Mouse (Mus musculus) left cerebral cortex, postnatal 10 days (tissue): ENCODE measurements around the gene Diras1. TPM values are rescaled to one million over a fixed set of nuclear protein-coding genes. Genes with fewer than 3 reads are reported as not detected.
A peak's percentile ranks its signal among the peaks of the same experiment; 100 is the strongest.

Experiments used
- DNase-seq, 2 experiments: peaks; one replicate each; pipeline ENCODE4 v3.0.0; 2021 to 2022; ENCODE audit warnings: low spot score in 2 of 2, mixed read lengths in 1 of 2; ENCODE audit errors: extremely low spot score in 1 of 2
- intact Hi-C: fragments of 180-260 bp; cut with DNase I; formaldehyde crosslinking; loops from one replicate; pipeline ENCODE4 v1.15.1; 2025
- total RNA-seq, 2 experiments: library from RNA; stranded (reverse); gene quantifications; 2 replicates each; pipeline ENCODE4 v1.2.3; 2021

Gene Diras1
- total RNA-seq, 2 experiments from 2014 or later, result 105 to 120 TPM

DNA sequence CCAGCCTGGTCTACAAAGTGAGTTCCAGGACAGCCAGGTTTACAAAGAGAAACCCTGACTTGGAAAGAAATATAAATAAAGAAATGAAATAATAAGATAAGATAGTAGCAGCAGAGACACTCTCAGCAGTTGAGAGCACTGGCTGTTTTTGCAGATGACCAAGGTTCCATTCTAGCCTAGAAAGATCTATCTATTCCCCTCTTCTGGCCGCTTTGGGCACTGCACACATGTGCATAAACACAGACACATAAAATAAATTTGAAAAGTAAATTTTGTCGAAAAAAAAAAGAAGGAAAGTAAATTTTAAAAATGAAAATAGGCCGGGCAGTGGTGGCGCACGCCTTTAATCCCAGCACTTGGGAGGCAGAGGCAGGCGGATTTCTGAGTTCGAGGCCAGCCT is 10.8 kb upstream of the Diras1 start:
- DNase-seq, result no peak
- intact Hi-C loops, result no loop called here

DNA sequence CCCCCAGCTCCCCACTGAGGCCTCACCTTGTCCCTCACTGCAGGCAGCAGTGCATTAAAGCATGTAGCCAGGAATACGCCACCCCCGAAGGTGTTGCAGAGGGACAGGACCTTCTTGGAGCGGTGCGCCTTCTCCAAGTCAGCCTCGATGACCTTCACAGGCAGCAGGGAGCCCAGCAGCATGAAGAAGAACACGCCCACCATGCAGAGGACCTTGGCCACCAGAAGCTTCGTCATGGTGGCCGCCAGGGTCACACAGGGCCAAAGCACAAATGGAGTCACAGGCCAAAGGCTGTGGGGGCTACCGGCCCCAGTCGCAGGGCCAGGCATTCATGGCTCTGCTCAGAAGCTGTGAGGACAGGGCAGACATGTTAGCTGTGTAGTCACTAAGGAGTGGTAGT is 8.1 kb upstream of the Diras1 start:
- DNase-seq, result no peak
- intact Hi-C loops, result no loop called here

DNA sequence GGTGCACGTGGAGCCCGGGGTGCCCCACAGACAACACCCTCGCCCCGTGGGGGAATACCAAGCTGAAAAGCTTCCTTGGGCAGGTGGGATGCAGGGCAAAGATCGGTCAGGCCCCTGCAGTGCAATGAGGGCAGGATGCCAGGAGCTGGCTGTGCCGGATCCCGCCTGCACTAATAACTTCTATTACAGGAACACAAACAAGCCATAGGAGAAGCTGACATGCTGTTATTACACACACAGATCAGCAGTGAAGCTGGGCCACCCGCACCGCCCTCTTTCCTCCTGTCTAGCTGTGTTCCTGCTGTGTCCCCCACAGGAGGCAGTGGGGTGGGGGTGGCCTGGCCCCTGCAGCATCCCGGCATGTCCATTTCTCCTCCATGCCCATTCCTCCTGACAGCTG is 3.6 kb upstream of the Diras1 start:
- no peak for DNase-seq
- intact Hi-C loops, result no loop called here

DNA sequence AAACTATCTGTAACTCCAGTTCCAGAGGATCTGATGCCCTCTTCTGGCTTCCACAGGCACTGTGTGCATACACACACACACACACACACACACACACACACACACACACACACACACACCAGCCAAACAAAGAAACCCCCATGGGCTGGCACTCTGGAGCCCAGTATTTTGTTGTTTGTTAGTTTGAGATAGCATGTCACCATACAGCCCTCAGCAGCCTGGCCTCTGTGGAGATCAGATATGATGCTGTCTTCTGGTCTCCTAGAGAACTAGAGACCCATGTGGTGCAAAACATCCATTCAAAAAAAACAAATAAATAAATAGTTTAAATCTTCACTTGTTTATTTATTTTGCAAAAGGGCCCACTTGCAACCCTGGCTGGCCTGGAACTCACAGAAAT is 2.8 kb upstream of the Diras1 start:
- DNase-seq, result no peak
- intact Hi-C loops, result no loop called here

DNA sequence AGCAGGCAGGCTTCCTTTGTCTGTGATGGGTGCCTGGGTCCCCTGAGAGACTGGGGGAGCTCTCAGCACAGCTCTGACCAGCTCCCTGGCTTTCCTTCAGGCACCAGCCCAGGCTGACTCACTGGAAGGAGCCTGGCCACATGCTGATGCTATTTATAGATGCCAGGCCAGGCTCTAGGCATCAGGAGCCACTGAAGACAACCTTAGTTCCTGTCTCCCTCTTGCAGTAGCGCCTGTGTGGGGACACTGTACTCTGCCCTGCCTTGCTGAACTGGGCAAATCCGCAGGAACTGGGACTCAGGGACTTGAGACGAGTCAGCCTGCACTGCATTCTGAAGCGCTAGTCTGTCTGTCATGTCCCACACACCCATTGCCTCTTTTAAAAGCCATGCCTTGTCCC is 1.9 kb upstream of the Diras1 start:
- DNase-seq, result no peak
- intact Hi-C loops, result no loop called here

DNA sequence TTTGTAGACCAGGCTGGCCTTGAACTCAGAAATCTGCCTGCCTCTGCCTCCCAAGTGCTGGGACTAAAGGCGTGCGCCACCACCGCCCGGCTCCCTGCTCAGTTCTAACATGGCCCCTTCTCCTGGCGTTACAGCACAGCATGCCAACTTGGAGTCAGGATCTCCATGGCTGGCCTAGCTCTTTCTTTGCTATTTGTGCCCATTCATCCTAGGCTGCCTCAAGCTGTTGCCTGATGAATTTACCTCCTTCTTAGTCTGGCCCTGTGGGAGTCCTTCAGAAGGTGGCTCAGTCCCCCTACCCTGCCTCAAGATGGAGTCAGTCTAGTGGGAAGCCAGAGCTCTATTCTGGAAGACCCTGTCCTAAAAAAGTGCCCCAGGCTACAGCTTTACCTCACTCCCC is 1.4 kb upstream of the Diras1 start:
- intact Hi-C loops, result no loop called here
- no peak for DNase-seq

DNA sequence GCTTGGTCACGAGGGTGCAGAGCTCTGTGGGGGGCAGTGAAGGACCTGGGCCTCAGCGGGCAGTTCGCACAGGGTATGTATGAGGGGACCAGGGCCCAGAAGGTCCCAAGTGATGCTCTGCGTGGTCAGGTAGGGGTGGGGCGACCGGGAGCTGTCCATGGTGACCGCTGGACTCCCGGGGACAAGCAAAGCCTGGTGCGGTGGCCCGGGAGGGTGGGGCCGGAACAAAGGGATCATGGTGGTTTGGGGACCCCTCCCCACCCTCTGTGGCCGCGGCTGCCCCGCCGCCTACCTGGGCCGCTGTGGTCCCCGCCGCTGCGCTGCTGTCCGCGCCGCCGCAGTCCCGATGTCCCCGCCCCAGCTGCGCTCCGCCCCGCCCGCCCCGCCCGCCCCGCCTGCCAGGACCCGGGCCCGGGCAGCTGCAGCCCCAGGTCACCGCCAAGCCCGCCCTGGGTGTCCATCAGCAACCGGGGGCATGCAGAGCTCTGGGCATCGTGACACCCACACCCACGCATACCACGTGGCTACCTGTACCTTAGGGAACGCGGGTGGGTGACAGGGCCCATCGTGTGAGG is 328 bp downstream of the Diras1 start:
- intact Hi-C loops, result no loop called here
- no peak for DNase-seq

DNA sequence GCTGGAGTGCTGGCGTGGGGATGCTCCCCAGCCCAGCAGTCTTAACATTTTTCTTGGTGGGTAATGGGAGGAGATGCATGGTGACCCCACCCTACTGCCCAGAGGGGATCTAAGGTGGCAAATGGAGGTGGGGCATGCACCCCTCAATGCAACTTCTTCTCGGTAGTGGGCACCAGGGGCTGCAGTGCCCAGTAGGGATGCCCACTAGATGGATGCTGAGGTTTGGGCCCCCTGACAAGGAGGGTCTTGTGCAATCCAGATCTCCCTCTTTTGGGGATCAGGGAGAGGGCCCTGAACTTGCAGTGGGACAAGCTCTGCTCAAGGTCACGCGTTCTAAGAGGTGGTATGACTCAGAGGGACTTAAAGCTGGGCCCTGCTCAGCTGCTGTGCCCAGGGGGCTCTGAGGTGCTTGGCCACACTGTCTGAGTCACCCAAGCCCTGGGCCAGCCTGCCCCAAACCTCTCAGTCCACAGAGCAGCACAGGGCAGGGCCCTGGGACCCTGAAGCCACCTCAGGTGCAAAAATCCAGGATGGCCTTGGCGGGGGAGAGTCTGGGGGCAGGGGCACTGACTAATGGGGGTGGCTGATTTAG is 1.0 kb downstream of the Diras1 start:
- intact Hi-C loops, result no loop called here
- no peak for DNase-seq

DNA sequence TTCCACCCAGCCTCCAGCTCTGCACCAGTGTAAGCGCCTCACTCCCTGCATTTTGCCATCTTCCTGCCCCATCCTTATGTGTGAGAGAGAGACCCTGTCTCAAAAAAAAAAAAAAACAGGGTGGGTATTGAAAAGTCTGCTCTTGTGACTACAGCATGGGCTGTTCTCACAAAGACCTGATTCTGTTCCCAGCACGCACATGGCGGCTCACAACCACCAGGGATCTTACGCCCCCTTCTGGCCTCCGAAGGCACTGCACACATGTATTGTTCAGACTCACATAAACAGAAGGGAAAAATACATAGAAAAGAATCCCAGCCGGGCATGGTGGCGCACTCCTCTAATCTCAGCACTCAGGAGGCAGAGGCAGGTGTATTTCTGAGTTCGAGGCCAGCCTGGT is 2.7 kb downstream of the Diras1 start:
- DNase-seq, result no peak
- intact Hi-C loops, result no loop called here

DNA sequence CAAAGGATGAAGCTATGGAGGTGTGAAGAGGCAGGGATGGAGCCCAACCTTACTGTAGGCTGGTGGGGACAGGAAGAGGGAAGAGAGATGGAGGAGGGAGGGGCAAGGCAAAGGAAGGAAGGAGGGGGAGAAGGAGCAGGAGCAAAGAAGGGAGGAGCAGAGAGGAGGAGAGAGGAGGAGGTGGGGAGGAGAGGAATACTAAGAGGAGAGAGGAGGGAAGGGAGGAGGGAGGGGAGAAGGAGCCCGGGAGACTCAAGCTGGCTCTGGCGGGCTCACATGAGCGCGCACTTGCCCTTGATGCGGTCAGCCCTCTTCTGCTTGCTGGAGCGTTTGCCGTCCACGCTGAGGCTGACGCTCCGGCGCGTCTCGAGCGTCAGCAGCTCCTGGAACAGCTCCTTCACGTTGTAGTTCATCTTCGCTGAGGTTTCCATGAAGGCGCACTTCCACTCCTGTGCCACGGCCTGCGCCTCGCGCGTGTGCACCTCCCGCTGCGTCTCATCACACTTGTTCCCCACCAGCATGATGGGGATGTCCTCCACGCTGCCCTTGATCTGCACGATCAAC is 3.8 kb downstream of the Diras1 start:
- no peak for DNase-seq
- intact Hi-C loops, result no loop called here

DNA sequence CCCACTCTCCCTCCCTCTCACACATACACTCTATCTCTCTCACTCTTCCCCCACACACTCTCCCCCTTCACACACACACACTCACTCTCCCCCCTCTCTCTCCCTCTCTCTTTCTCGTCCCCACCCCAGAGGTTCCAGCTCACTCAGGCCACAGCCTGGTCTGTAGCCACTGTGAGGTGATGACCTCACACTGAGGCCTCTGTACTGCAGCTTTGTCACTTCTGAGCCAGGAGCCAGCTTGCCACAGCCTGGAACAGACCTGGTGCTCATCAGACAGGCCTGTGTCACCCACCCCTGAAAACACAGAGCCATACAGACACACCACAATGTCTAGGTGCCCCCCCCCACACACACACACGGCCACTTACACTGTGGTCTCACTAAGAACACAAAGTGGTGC is 5.3 kb downstream of the Diras1 start:
- no peak for DNase-seq
- intact Hi-C loops, result no loop called here

DNA sequence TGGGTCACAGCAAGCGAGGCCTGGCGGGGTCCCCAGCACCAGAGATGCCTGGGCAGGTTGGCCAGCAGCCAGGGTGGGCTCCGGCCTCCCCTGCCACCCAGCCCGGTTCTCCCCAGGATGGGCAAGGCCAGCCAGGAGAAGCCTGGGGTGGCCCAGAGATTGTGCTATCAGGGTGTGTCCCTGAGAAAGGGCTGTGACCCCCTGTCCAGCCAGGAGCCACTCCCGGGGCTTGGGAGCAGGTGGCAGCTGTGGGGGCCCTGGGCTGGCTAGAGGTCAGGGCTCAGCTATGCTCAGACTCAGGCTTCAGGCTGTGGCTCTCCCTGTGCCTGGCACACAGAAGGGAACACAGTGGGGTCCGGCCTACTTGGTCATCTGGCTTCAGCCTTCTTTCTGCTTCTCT is 5.8 kb downstream of the Diras1 start:
- DNase-seq, result no peak

DNA sequence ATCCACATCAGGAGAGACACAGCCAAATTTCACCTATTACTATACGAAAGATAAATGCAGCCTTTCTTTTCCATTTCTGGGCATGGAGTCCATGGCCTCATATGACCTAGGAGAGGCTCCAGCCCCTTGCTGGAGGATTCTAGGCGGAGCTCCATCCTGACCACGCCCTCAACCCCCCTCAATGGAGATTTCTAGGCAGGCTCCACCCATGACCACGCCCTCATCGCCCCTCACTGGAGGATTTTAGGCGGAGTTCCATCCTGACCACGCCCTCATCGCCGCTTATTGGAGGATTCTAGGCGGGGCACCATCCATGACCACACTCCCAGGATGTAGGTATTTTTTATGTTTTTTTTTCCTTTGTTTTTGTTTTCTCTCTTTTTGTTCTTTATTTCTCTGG is 7.1 kb downstream of the Diras1 start:
- intact Hi-C loops, result no loop called here
- DNase-seq, result peak; percentile 66 to 85

More for the DNA sequence above, 5.8 kb downstream of the Diras1 start:
- intact Hi-C loops, result no loop called here

DNA sequence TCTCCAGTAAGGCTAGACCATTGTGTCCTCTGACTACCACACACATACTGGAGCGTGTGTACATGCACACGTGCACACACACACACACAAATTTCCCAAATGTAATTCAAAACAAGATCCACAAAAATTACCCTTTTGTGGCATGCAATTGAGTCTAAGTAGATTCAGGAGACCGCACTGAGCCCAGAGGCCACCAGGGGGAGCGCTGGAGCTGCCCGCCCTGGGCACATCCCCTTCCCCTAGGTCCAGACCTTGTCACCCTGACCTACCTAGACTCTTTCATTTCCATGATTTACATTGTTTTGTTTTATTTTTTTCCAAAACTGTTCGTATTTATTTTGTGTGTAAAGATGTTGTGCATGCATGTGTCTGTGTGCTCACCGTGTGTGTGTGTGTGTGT is 8.8 kb downstream of the Diras1 start:
- DNase-seq, result no peak
- intact Hi-C loops, result no loop called here

DNA sequence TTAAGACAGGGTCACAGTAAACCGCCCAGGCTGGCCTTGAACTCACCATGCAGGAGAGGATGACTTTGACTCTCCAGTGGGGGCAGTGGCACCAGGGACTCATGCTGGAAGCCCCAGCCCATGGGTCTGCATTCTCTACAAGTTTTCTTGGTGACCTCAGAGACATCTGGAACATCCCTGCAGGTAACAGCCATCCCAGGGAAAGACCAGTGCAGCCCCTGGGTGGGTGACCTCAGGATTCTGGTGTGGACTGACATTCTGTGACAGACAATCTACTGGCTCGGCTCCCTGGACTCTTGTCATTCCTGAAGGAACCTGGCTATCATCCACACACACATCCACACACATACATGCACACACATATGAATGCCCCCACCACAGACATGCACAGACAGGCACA is 9.8 kb downstream of the Diras1 start:
- intact Hi-C loops, result no loop called here
- no peak for DNase-seq

DNA sequence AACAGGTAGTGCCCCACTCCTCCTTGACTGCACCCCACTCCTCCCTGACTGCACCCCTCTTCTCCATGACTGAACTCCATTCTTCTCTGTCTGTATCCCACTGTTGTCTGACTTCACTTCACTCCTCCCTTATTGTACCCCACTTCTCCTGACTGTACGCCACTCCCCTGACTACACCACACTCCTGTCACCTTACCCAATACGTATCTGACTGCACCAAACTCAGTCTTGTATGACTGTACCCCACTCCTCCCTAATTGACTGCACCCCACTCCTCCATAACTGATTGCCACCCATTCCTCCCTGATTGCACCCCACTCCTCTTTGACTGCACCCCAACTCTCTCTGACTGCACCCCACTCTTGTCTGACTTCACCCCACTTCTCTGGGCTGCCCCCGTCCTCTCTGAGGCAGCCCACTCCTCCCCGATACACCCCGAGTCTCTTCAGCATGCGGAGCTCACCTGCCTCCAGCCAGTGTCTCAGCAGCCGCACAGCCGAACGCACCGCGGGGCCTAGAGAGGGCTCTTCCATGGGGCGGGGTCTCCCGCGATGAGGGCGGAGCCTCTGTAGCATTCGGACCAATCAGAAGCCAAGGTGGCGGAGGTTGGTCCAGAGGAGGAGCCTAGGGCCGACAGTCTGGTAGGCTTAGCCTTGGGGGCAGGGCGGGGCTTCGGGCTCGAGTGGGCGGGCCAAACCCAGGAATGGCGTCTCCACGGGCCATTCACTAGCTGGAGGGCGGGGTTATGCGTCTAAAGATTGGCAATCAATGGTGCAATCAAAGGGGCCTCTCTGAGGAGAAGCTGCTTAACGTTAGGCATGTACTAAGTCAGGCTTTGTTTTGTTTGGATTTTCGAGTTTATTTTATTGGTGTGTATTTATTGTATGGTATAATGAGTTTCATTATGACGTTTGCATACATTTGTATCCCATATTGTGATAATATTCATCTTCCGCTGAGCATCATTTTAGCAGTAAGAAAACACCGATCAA is 10.8 kb downstream of the Diras1 start, which contains the start of gene Gng7:
Gene Gng7 (minus strand): TSS at position 553 of the 992 bp plus-strand sequence.
- DNase-seq, result peak; percentile 98
- intact Hi-C loops, result no loop called here

DNA sequence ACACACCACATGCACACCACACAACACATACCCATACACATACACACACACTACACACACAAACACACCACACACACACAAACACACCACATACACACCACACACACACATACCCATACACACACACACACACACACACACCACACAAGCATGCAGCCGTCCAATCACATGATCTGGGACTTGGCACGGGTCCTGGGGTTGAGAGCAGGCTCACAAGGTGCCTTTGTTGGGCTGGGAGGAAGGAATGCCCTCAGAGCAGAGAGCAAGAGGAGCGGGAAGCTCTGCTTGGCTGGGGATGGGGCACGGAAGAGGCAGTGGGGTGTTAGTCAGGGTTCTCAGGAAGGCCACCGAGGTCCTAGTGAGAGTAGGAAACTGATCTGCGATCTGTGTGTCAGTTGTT is 14.6 kb downstream of the Diras1 start:
- DNase-seq, result peak in 1 of 2 experiments; percentile 82
- intact Hi-C loops, result no loop called here

DNA sequence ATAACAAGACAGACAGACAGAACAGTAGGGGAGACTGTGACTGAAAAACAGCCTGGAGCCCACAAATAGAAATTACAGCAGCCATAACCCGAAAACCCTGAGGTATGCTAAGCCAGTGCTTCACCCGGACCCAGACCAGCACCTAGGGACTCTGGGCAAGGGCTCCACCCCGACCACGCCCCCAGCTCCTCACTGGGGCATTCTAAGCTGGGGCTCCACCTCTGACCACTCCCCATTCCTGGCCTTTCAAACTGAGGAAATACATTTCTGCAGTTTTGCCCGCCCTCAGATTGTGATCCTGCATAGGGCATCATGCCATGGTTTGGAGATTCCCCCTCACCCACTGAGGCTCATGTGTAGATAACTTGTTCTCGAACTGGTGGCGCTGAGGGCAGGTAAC is 18.2 kb downstream of the Diras1 start:
- DNase-seq, result peak in 1 of 2 experiments; percentile 71
- intact Hi-C loops, result no loop called here

DNA sequence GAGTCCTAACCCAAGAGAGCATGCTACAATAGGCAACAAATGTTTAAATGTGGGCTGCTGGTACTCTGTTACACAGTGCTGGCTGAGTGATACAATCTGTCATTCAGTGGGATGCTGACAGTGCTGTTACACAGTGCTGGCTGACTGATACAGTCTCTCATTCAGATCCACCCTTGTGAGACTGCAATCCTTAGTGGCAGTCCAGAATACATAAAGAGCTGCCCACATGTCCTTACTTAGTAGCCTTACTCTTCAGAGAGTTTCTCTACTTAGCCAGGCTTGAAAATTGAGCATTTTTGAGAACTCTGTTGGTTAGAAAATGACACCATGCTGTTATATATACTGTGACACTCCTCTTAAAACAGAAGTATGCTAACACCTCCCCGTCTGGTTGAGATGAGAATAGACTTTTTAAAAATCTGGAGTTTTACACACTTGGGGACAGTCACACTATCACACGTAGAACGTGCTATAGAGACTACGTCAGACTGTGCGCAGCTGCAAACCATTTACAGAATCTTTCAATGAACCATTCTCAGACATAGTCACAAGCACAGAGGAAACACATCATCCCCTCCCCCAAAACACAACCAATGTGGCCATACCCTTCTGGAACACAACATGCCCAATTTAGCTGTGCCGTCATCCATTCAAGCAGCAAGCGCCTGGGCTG is 19.3 kb downstream of the Diras1 start:
- peak in 1 of 2 experiments; percentile 34 for DNase-seq
- intact Hi-C loops, result no loop called here
